Mouse (Mus musculus): ENCODE measurements around the gene C130032M10Rik. TPM values are rescaled to one million over a fixed set of nuclear protein-coding genes. Genes with fewer than 3 reads are reported as not detected.

The C130032M10Rik gene
- polyA plus RNA-seq, 1 experiment = not detected

Other genes with a start within 250 kb of the C130032M10Rik start
- not detected in 2 replicates for gene Bcl2a1c, start 185.6 kb upstream of the C130032M10Rik start, polyA plus RNA-seq (2012; rRNA removed)
- 15.5 and 16.4 TPM in 2 replicates for gene Crtap, start 125.0 kb upstream of the C130032M10Rik start, polyA plus RNA-seq (2012; rRNA removed)
- 23.3 and 23.9 TPM in 2 replicates for gene Glb1, start 114.6 kb upstream of the C130032M10Rik start, polyA plus RNA-seq (2012; rRNA removed)
- gene Tmppe, start 114.6 kb upstream of the C130032M10Rik start, polyA plus RNA-seq (2012; rRNA removed) = 4.0 and 4.9 TPM in 2 replicates
- not detected in 2 replicates for gene Ccr4, start 10.8 kb upstream of the C130032M10Rik start, polyA plus RNA-seq (2012; rRNA removed)
- 0.13 and 0.26 TPM in 2 replicates for gene Trim71, start 48.7 kb downstream of the C130032M10Rik start, polyA plus RNA-seq (2012; rRNA removed)
- 78.8 and 83.4 TPM in 2 replicates for gene Cnot10, start 124.5 kb downstream of the C130032M10Rik start, polyA plus RNA-seq (2012; rRNA removed)
- gene Dync1li1, start 173.1 kb downstream of the C130032M10Rik start, polyA plus RNA-seq (2012; rRNA removed) = 49.7 and 56.9 TPM in 2 replicates
- 18.4 and 23.9 TPM in 2 replicates for gene Cmtm6, start 215.4 kb downstream of the C130032M10Rik start, polyA plus RNA-seq (2012; rRNA removed)

Data from frontal cortex, adult 2 months (tissue).